Mouse (Mus musculus) hindlimb bud, embryonic 11.5 days (tissue): ENCODE measurements around the gene Tnni3.
A peak's percentile ranks its signal among the peaks of the same experiment; 100 is the strongest.

ENCODE experiments used
- DNase-seq: peaks from one replicate; pipeline ENCODE4 v3.0.0-alpha.2; 2012; ENCODE audit warnings: low read depth, low spot score; ENCODE audit errors: extremely low spot score

Gene Tnni3

GRCm38 (mm10) chr7:4499034-4499433 is 25.0 kb downstream of the Tnni3 start:
- no peak for DNase-seq

- no peak for DNase-seq
Observed at GRCm38 (mm10) chr7:4498251-4498650, 25.8 kb downstream of the Tnni3 start.

- DNase-seq = no peak
Observed at GRCm38 (mm10) chr7:4497271-4497903, 26.6 kb downstream of the Tnni3 start.

- DNase-seq = no peak
Observed at GRCm38 (mm10) chr7:4496468-4496867, 27.6 kb downstream of the Tnni3 start.

GRCm38 (mm10) chr7:4493991-4494390 is 30.0 kb downstream of the Tnni3 start:
- no peak for DNase-seq

GRCm38 (mm10) chr7:4492284-4493224 is 31.5 kb downstream of the Tnni3 start:
- DNase-seq = no peak

GRCm38 (mm10) chr7:4491308-4491707 is 32.7 kb downstream of the Tnni3 start:
- DNase-seq = no peak

- DNase-seq = no peak
Observed at GRCm38 (mm10) chr7:4482281-4482680, 41.7 kb downstream of the Tnni3 start.

- no peak for DNase-seq
Observed at GRCm38 (mm10) chr7:4479674-4480073, 44.4 kb downstream of the Tnni3 start.

GRCm38 (mm10) chr7:4478796-4479291 is 45.2 kb downstream of the Tnni3 start:
- DNase-seq = no peak

- peak; percentile 86 for DNase-seq
Observed at GRCm38 (mm10) chr7:4478021-4478795, 45.8 kb downstream of the Tnni3 start.

- DNase-seq = no peak
Observed at GRCm38 (mm10) chr7:4473940-4474339, 50.1 kb downstream of the Tnni3 start.

GRCm38 (mm10) chr7:4471179-4471555 is 52.9 kb downstream of the Tnni3 start:
- no peak for DNase-seq

GRCm38 (mm10) chr7:4470275-4471178 is 53.5 kb downstream of the Tnni3 start:
- no peak for DNase-seq
